Mouse (Mus musculus) limb, embryonic 11.5 days (tissue): ENCODE data around the gene Sh3yl1. TPM values are rescaled to one million over a fixed set of nuclear protein-coding genes. Genes with fewer than 3 reads are reported as not detected.

Experiments
- ATAC-seq: fragments of 200-750 bp; cut with Nextera tagmentation; 2 replicates; pipeline ENCODE4 v1.8.0; 2017; ENCODE audit warnings: low read depth; ENCODE audit not compliant: insufficient number of reproducible peaks, low FRiP score, low TSS enrichment
- DNase-seq: peaks from one replicate; pipeline ENCODE4 v3.0.0-alpha.2; 2015; ENCODE audit warnings: low spot score
- H3K27ac ChIP-seq: fragments of 300-500 bp; sonication (generic); replicated peaks from 2 replicates; pipeline ENCODE4 v1.5.1; 2014; ENCODE audit warnings: low read depth, mild to moderate bottlenecking, low read length
- H3K27me3 ChIP-seq: fragments of 300-500 bp; sonication (generic); 2 replicates; pipeline ENCODE4 v1.6.1; 2014; ENCODE audit warnings: mild to moderate bottlenecking, low read length, mixed read lengths; ENCODE audit not compliant: control insufficient read depth, insufficient read depth
- H3K36me3 ChIP-seq: fragments of 300-500 bp; sonication (generic); 2 replicates; pipeline ENCODE4 v1.6.1; 2014; ENCODE audit warnings: mild to moderate bottlenecking, low read length, moderate library complexity, mixed read lengths; ENCODE audit not compliant: control insufficient read depth, insufficient read depth
- H3K4me1 ChIP-seq: fragments of 300-500 bp; sonication (generic); 2 replicates; pipeline ENCODE4 v1.6.1; 2014; ENCODE audit warnings: low read length, mixed read lengths; ENCODE audit not compliant: control insufficient read depth, insufficient read depth
- H3K4me2 ChIP-seq: fragments of 300-500 bp; sonication (generic); 2 replicates; pipeline ENCODE4 v1.6.1; 2014; ENCODE audit warnings: low read depth, mild to moderate bottlenecking, moderate library complexity; ENCODE audit not compliant: severe bottlenecking
- H3K4me3 ChIP-seq: fragments of 300-500 bp; sonication (generic); 2 replicates; pipeline ENCODE4 v1.5.1; 2014; ENCODE audit warnings: low read depth, low read length
- H3K9ac ChIP-seq: fragments of 300-500 bp; sonication (generic); 2 replicates; pipeline ENCODE4 v1.6.1; 2014; ENCODE audit warnings: mild to moderate bottlenecking, low read length
- H3K9me3 ChIP-seq: fragments of 300-500 bp; sonication (generic); 2 replicates; pipeline ENCODE4 v1.6.1; 2016; ENCODE audit warnings: low read length; ENCODE audit not compliant: control insufficient read depth
- WGBS: fragments of 180-500 bp; shearing (Covaris S2); extraction: QIAGEN DNeasy Blood & Tissue Kit; methylation state at CpG from one replicate; pipeline ENCODE4 v1.1.7; 2014; 5-methylcytosine and 5-hydroxymethylcytosine counted together
- polyA plus RNA-seq: library from polyadenylated mRNA; unstranded; fragments of >200 nt; fragmentation: Nextera tagmentation; extraction: Ambion mirVana; gene quantifications from 2 replicates; pipeline ENCODE4 v1.2.1, GENCODE M21; 2014

The Sh3yl1 gene
- polyA plus RNA-seq, 1 experiment from 2014 or later, result 15.7 TPM

GRCm38 (mm10) chr12:30922401-30922800, 10.9 kb downstream of the Sh3yl1 start:
- no peak overlapping the region for H3K4me3 ChIP-seq
- no peak overlapping the region for H3K27ac ChIP-seq

GRCm38 (mm10) chr12:30928182-30928581, 16.7 kb downstream of the Sh3yl1 start:
- H3K27me3 ChIP-seq, result no peaks in the 10 kb centered on the region
- WGBS, result 87% methylated on average over 6 of the region's 6 CpGs
- H3K4me2 ChIP-seq, result no peak overlapping the region
- H3K4me1 ChIP-seq, result no peaks in the 10 kb centered on the region
- no peaks in the 10 kb centered on the region for H3K36me3 ChIP-seq
- H3K9me3 ChIP-seq, result no peaks in the 10 kb centered on the region
- ATAC-seq, result no peak
- no peak overlapping the region for H3K9ac ChIP-seq
- DNase-seq, result no peak
- H3K27ac ChIP-seq, result no peak overlapping the region
- H3K4me3 ChIP-seq, result no peak overlapping the region

More at GRCm38 (mm10) chr12:30922401-30922800, 10.9 kb downstream of the Sh3yl1 start:
- no peaks in the 10 kb centered on the region for H3K36me3 ChIP-seq
- H3K27me3 ChIP-seq, result no peaks in the 10 kb centered on the region
- H3K9ac ChIP-seq, result no peak overlapping the region
- no peak overlapping the region for H3K4me2 ChIP-seq
- H3K4me1 ChIP-seq, result no peaks in the 10 kb centered on the region
- H3K9me3 ChIP-seq, result no peaks in the 10 kb centered on the region
- 88% methylated on average over 3 of the region's 3 CpGs for WGBS
- ATAC-seq (no peak), DNase-seq (no peak)

- WGBS, result 89% methylated on average over 2 of the region's 2 CpGs
- no peak for ATAC-seq
- H3K36me3 ChIP-seq, result no peaks in the 10 kb centered on the region
These were observed 21.8 kb downstream of the Sh3yl1 start for GRCm38 (mm10) chr12:30933299-30933698.

DNA sequence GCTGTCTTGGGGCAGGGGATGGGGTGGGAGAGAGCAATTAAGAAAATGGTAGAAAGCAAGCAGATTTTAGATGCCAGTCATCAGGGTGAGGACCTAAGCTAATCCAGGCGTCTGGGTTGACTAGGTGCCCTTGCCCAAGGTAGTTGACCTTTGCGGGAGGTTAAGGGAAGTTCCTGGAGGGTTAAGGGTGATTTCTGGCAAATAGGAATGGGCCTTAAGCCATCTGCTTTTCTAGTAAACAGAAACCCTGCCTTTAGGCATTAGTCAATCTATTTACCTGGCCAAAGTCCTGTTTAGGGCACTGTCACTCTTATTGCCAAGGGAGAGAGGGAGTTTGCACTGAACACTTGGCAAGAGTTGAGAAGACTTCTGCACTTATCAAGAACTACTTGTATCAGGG, 25.4 kb downstream of the Sh3yl1 start:
- 69% methylated on average over 2 of the region's 2 CpGs for WGBS

More at GRCm38 (mm10) chr12:30933299-30933698, 21.8 kb downstream of the Sh3yl1 start:
- Histone ChIP-seq H3K4me1 (no peaks in the 10 kb centered on the region), H3K9ac (no peak overlapping the region), H3K4me2 (no peak overlapping the region), H3K4me3 (no peak overlapping the region), H3K27ac (no peak overlapping the region), H3K27me3 (no peaks in the 10 kb centered on the region), H3K9me3 (no peaks in the 10 kb centered on the region)
- no peak for DNase-seq

DNA sequence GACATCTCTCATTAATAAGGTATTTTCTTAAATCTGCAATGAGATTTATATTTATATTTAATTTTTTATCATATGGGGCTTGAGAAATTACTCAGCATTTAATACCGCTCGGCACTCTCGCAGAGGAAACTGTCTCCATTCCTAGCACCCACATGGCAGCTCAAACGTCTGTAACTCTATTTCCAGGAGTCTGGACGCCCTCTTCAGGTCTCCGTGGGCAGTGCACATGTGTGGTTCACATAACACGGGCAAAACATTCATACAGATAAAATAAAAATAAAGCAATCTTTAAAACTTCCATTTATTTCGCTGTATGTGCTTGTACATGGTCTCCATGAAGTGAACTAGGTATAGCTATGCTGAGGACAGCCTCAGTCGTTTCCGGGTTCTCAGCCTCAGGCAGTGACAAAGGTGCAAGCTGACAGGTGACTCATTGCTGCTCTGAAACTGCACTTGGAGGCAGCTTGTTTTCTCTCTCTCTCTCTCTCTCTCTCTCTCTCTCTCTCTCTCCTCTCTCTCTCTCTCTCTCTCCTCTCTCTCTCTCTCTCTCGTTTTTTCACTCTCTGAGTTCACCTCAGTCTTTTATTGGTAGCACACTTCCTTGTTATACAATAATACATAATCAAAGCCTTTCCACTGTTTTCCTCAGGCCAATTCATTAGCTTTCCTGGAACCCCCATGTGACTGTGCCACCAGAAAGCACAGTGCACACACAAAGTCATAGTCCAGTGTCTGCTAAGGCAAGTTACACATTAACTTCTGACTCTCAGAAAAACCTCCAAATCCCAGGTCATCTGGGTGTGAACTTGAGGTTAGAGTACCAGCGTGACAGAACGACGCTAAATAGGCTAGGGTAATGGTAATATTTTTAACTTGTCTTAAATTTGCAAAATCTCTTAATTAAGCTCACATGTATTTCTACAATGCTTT, 31.9 kb downstream of the Sh3yl1 start:
- Histone ChIP-seq H3K9ac (no peak overlapping the region), H3K27me3 (no peaks in the 10 kb centered on the region), H3K4me2 (no peak overlapping the region), H3K36me3 (no peaks in the 10 kb centered on the region), H3K4me1 (no peaks in the 10 kb centered on the region), H3K9me3 (no peaks in the 10 kb centered on the region), H3K27ac (no peak overlapping the region), H3K4me3 (no peak overlapping the region)
- ATAC-seq, result no peak
- DNase-seq, result no peak
- WGBS, result 87% methylated on average over 14 of the region's 14 CpGs

More for the DNA sequence above, 25.4 kb downstream of the Sh3yl1 start:
- H3K4me3 ChIP-seq, result no peak overlapping the region
- no peak overlapping the region for H3K27ac ChIP-seq
- no peaks in the 10 kb centered on the region for H3K36me3 ChIP-seq
- no peaks in the 10 kb centered on the region for H3K9me3 ChIP-seq
- ATAC-seq (no peak), DNase-seq (no peak)
- no peaks in the 10 kb centered on the region for H3K27me3 ChIP-seq
- no peak overlapping the region for H3K9ac ChIP-seq
- no peak overlapping the region for H3K4me2 ChIP-seq
- H3K4me1 ChIP-seq, result no peaks in the 10 kb centered on the region

DNA sequence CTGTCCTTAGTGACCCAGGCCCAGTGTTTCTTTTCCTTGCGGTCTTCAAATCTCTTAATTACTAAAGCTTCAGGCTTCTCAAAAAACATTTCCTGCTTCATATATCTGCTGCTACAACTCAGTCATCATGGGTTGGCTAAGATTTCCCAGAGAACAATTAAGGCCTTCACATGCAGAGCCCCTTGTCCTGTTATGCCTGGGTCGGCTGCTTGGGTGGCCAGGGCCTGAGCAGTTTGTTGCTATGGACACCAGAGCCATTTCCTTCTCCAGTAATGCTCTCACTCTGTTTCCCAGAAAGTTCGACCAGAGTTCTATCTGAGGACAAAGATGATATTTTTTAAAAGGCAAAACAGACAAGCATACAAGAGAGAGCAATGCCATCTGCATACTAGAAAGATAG, 32.7 kb downstream of the Sh3yl1 start:
- Histone ChIP-seq H3K4me1 (no peaks in the 10 kb centered on the region), H3K36me3 (no peaks in the 10 kb centered on the region), H3K4me3 (no peak overlapping the region), H3K27ac (no peak overlapping the region), H3K4me2 (no peak overlapping the region), H3K27me3 (no peaks in the 10 kb centered on the region), H3K9ac (no peak overlapping the region), H3K9me3 (no peaks in the 10 kb centered on the region)
- ATAC-seq (no peak), DNase-seq (no peak)
- 55% methylated on average over 3 of the region's 3 CpGs for whole genome bisulfite sequencing

DNA sequence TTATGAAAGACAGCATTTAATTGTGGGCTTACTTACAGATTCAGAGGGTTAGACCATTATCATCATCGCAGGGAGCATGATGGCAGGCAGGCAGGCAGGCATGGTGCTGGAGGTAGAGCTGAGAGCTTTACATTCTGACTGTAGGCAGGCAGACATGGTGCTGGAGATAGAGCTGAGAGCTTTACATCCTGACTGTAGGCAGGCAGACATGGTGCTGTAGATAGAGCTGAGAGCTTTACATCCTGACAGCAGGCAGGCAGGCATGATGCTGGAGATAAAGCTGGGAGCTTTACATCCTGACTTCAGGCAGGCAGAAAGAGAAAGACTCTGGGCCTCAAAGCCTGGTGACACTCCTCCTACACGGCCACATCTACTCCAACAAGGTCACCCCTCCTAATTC, 59.2 kb downstream of the Sh3yl1 start:
- ATAC-seq (no peak), DNase-seq (no peak)
- Histone ChIP-seq H3K9me3 (no peaks in the 10 kb centered on the region), H3K27me3 (no peaks in the 10 kb centered on the region), H3K4me1 (no peaks in the 10 kb centered on the region), H3K4me2 (no peak overlapping the region), H3K4me3 (no peak overlapping the region), H3K36me3 (no peaks in the 10 kb centered on the region), H3K9ac (no peak overlapping the region), H3K27ac (no peak overlapping the region)
- 87% methylated on average over 2 of the region's 2 CpGs for WGBS

GRCm38 (mm10) chr12:31003795-31004194, 92.3 kb downstream of the Sh3yl1 start:
- Histone ChIP-seq H3K4me1 (no peaks in the 10 kb centered on the region), H3K4me3 (no peak overlapping the region), H3K36me3 (no peaks in the 10 kb centered on the region), H3K9me3 (no peaks in the 10 kb centered on the region), H3K9ac (no peak overlapping the region), H3K4me2 (no peak overlapping the region), H3K27me3 (no peaks in the 10 kb centered on the region), H3K27ac (no peak overlapping the region)
- ATAC-seq, result no peak
- 81% methylated on average over 4 of the region's 4 CpGs for WGBS
- DNase-seq, result no peak
